Mouse (Mus musculus): ENCODE data around the gene Ube2j1. TPM values are rescaled to one million over a fixed set of nuclear protein-coding genes. Genes with fewer than 3 reads are reported as not detected.

Ube2j1 gene
- polyA plus RNA-seq (2014; fragmentation: Nextera tagmentation; extraction: Ambion mirVana), result 38.2 and 45.5 TPM in 2 replicates

DNA sequence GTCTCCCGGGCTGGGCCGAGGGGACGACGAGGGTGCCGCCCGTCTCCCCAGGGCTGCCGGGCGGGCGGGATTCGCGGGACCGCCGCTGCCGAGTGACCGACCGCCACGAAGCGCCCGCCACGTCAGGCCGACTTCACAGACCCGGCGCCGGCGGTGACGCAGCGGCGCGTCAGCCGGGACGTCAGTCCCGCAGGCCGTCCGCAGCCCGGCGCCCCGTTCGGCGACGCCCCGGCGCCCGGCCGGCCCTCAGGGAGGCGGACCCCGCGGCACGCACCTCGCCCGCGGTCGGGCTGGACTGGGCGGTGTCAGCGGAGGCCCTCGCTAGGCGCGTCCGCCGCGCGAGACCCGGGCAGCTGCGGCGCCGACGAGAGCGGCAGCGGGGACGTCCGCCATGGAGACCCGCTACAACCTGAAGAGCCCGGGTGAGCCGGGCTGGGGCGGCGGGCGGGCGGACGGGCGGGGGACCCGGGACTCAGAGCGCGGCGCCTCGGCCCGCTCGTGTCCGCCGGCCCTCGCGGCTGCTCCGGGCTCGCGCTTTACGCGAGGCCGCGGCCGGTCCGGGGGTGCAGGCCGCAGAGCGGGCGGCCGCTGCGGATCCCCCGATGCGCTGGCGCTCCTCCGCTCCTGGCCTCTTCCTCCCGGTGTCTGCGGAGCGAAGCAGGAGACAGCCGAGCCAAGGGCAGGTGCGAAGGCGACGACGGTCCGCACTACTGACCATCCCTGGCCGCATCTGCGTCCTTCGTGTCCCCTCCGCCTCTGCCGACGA is at the start of gene Ube2j1:
Ube2j1 (plus strand) TSS at position 222 of the 766 bp plus-strand sequence.
- Histone ChIP-seq H3K4me1 (ENCODE audit: control insufficient read depth, insufficient read depth, low read length) (peaks cover 2% of the 10 kb centered on the region; the same call in 1 of the 2 replicates), H3K9ac (replicated peaks; ENCODE audit: low read depth, low read length) (peak within 1 kb of the TSS; percentile 88), H3K9me3 (ENCODE audit: control insufficient read depth, low read depth, low read length) (peaks cover 4% of the 10 kb centered on the region; the same call in 1 of the 2 replicates), H3K4me3 (ENCODE audit: low read depth, low read length) (peak within 1 kb of the TSS; percentile 84), H3K36me3 (ENCODE audit: control insufficient read depth, insufficient read depth, low read length) (0 out of 2 replicates have a peak, but pooled peaks cover 3% of the 10 kb centered on the region), H3K4me2 (replicated peaks; ENCODE audit: low read depth, low read length) (peak within 1 kb of the TSS; percentile 69), H3K27ac (ENCODE audit: low read length) (peak within 1 kb of the TSS; percentile 94), H3K27me3 (ENCODE audit: control insufficient read depth, insufficient read depth, low read length) (no peaks in the 10 kb centered on the region)
- ATAC-seq (ENCODE audit: insufficient number of reproducible peaks, insufficient read depth, low FRiP score, low read depth), result peak; percentile 98
- WGBS, result under 1% methylated on average over 83 of the region's 123 CpGs

GRCm38 (mm10) chr4:32981617-32982016 is 49.6 kb upstream of the Ube2j1 start:
- Histone ChIP-seq H3K4me2 (replicated peaks; ENCODE audit: low read depth, low read length) (no peak overlapping the region), H3K36me3 (ENCODE audit: control insufficient read depth, insufficient read depth, low read length) (no peaks in the 10 kb centered on the region), H3K4me3 (ENCODE audit: low read depth, low read length) (no peak overlapping the region), H3K27me3 (ENCODE audit: control insufficient read depth, insufficient read depth, low read length) (no peaks in the 10 kb centered on the region; the same call in 1 of the 2 replicates), H3K9ac (replicated peaks; ENCODE audit: low read depth, low read length) (no peak overlapping the region), H3K27ac (ENCODE audit: low read length) (no peak overlapping the region), H3K9me3 (ENCODE audit: control insufficient read depth, low read depth, low read length) (no peaks in the 10 kb centered on the region), H3K4me1 (ENCODE audit: control insufficient read depth, insufficient read depth, low read length) (peaks cover 6% of the 10 kb centered on the region; the same call in 1 of the 2 replicates)
- no peak for ATAC-seq (ENCODE audit: insufficient number of reproducible peaks, insufficient read depth, low FRiP score, low read depth)
- WGBS, result 19% methylated on average over 5 of the region's 5 CpGs

DNA sequence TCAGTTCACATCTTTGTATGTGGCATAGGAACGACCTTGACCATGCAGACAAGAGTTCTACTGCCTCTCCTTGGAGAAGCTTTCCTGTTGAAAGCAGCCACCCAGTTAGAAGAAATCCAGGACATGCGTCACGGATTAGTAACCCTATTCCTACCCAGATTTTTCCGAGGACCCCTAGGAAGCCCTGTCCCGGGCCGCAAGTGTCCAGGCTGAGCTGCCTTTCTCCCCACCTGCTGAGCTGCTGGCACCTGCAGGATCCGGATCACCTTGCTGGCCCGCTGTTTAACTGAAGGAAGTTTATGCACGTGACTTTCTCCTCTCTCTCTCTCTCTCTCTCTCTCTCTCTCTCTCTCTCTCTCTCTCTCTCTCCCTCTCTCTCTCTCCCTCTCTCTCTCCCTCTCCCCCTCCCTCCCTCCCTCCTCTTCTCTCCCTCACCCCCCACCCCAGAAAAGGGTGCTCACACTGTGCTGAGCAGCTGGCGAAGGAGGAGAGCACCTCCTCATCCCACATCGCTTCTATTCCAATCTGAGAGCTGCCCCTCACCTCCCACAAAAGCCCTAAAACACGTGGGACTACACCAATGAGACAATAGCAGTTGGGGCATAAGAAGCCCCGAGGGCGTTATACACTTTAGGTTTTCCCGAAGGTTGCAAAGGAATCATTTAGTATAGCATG is 49.0 kb upstream of the Ube2j1 start:
- Histone ChIP-seq H3K36me3 (ENCODE audit: control insufficient read depth, insufficient read depth, low read length) (no peaks in the 10 kb centered on the region), H3K27me3 (ENCODE audit: control insufficient read depth, insufficient read depth, low read length) (no peaks in the 10 kb centered on the region; the same call in 1 of the 2 replicates), H3K4me1 (ENCODE audit: control insufficient read depth, insufficient read depth, low read length) (peaks cover 6% of the 10 kb centered on the region; the same call in 1 of the 2 replicates), H3K27ac (ENCODE audit: low read length) (no peak overlapping the region), H3K9me3 (ENCODE audit: control insufficient read depth, low read depth, low read length) (no peaks in the 10 kb centered on the region), H3K9ac (replicated peaks; ENCODE audit: low read depth, low read length) (no peak overlapping the region), H3K4me2 (replicated peaks; ENCODE audit: low read depth, low read length) (peak overlapping the region; percentile 97), H3K4me3 (ENCODE audit: low read depth, low read length) (peak overlapping the region; percentile 62)
- ATAC-seq (ENCODE audit: insufficient number of reproducible peaks, insufficient read depth, low FRiP score, low read depth), result peak; percentile 42; the same call in 1 of the 2 replicates
- 2% methylated on average over 15 of the region's 15 CpGs for WGBS

- no peaks in the 10 kb centered on the region for H3K36me3 ChIP-seq (ENCODE audit: control insufficient read depth, insufficient read depth, low read length)
- no peak within 1 kb of the TSS; the same call in 1 of the 2 replicates for H3K27ac ChIP-seq (ENCODE audit: low read length)
- peak; percentile 55 for ATAC-seq (ENCODE audit: insufficient number of reproducible peaks, insufficient read depth, low FRiP score, low read depth)
- no peaks in the 10 kb centered on the region for H3K9me3 ChIP-seq (ENCODE audit: control insufficient read depth, low read depth, low read length)
- no peaks in the 10 kb centered on the region; the same call in 1 of the 2 replicates for H3K27me3 ChIP-seq (ENCODE audit: control insufficient read depth, insufficient read depth, low read length)
- H3K4me1 ChIP-seq (ENCODE audit: control insufficient read depth, insufficient read depth, low read length), result peaks cover 6% of the 10 kb centered on the region; the same call in 1 of the 2 replicates
- peak within 1 kb of the TSS; percentile 97 for H3K4me2 ChIP-seq (replicated peaks; ENCODE audit: low read depth, low read length)
- H3K9ac ChIP-seq (replicated peaks; ENCODE audit: low read depth, low read length), result peak within 1 kb of the TSS; percentile 43
- peak within 1 kb of the TSS; percentile 62 for H3K4me3 ChIP-seq (ENCODE audit: low read depth, low read length)
- 2% methylated on average over 17 of the region's 18 CpGs for WGBS
Observed at GRCm38 (mm10) chr4:32982716-32983175, 48.5 kb upstream of the Ube2j1 start, which contains the start of gene Rragd. TSS of gene Rragd (plus strand) at chr4:32983037.

- under 1% methylated on average over 85 of the region's 94 CpGs for WGBS
- Histone ChIP-seq H3K36me3 (ENCODE audit: control insufficient read depth, insufficient read depth, low read length) (no peaks in the 10 kb centered on the region), H3K9ac (replicated peaks; ENCODE audit: low read depth, low read length) (peak overlapping the region; percentile 43), H3K27ac (ENCODE audit: low read length) (no peak overlapping the region; the same call in 1 of the 2 replicates), H3K4me3 (ENCODE audit: low read depth, low read length) (peak overlapping the region; percentile 62), H3K4me2 (replicated peaks; ENCODE audit: low read depth, low read length) (peak overlapping the region; percentile 97), H3K4me1 (ENCODE audit: control insufficient read depth, insufficient read depth, low read length) (peaks cover 6% of the 10 kb centered on the region; the same call in 1 of the 2 replicates), H3K27me3 (ENCODE audit: control insufficient read depth, insufficient read depth, low read length) (no peaks in the 10 kb centered on the region; the same call in 1 of the 2 replicates), H3K9me3 (ENCODE audit: control insufficient read depth, low read depth, low read length) (no peaks in the 10 kb centered on the region)
- ATAC-seq (ENCODE audit: insufficient number of reproducible peaks, insufficient read depth, low FRiP score, low read depth), result peak; percentile 63; the same call in 1 of the 2 replicates
Observed at GRCm38 (mm10) chr4:32983176-32984155, 47.8 kb upstream of the Ube2j1 start.

DNA sequence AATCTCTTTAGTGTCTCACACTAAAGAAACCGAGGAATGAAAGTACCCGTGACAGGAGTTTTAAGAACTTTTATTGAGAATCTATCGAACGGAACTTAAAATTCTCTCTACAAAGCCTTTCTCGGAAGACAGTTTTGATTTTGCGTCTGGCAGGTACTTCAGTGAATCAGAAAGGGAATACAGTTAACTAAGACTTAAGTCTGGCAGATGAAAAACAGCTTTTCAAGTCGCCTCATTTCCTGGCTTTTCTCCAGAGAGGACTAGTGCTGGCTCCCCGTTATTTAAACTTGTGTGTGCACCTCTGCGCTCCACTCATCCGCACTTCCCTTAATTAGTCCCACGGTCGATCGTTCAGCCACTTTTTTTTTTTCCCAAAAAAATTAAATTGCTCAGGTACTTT is 47.0 kb upstream of the Ube2j1 start:
- Histone ChIP-seq H3K27me3 (ENCODE audit: control insufficient read depth, insufficient read depth, low read length) (no peaks in the 10 kb centered on the region; the same call in 1 of the 2 replicates), H3K4me2 (replicated peaks; ENCODE audit: low read depth, low read length) (peak overlapping the region; percentile 97), H3K9ac (replicated peaks; ENCODE audit: low read depth, low read length) (peak overlapping the region; percentile 43), H3K36me3 (ENCODE audit: control insufficient read depth, insufficient read depth, low read length) (no peaks in the 10 kb centered on the region), H3K9me3 (ENCODE audit: control insufficient read depth, low read depth, low read length) (no peaks in the 10 kb centered on the region), H3K4me3 (ENCODE audit: low read depth, low read length) (peak overlapping the region; percentile 62), H3K27ac (ENCODE audit: low read length) (no peak overlapping the region; the same call in 1 of the 2 replicates), H3K4me1 (ENCODE audit: control insufficient read depth, insufficient read depth, low read length) (peaks cover 6% of the 10 kb centered on the region; the same call in 1 of the 2 replicates)
- no peak for ATAC-seq (ENCODE audit: insufficient number of reproducible peaks, insufficient read depth, low FRiP score, low read depth)
- under 1% methylated on average over 13 of the region's 13 CpGs for WGBS

GRCm38 (mm10) chr4:32984801-32985675 is 46.2 kb upstream of the Ube2j1 start:
- ATAC-seq (ENCODE audit: insufficient number of reproducible peaks, insufficient read depth, low FRiP score, low read depth), result no peak
- Histone ChIP-seq H3K36me3 (ENCODE audit: control insufficient read depth, insufficient read depth, low read length) (no peaks in the 10 kb centered on the region), H3K9ac (replicated peaks; ENCODE audit: low read depth, low read length) (no peak overlapping the region), H3K27ac (ENCODE audit: low read length) (peak overlapping the region; percentile 27; the same call in 1 of the 2 replicates), H3K27me3 (ENCODE audit: control insufficient read depth, insufficient read depth, low read length) (no peaks in the 10 kb centered on the region; the same call in 1 of the 2 replicates), H3K4me2 (replicated peaks; ENCODE audit: low read depth, low read length) (peak overlapping the region; percentile 97), H3K4me3 (ENCODE audit: low read depth, low read length) (peak overlapping the region; percentile 62; the same call in 1 of the 2 replicates), H3K9me3 (ENCODE audit: control insufficient read depth, low read depth, low read length) (no peaks in the 10 kb centered on the region), H3K4me1 (ENCODE audit: control insufficient read depth, insufficient read depth, low read length) (peaks cover 6% of the 10 kb centered on the region; the same call in 1 of the 2 replicates)
- 17% methylated on average over 13 of the region's 13 CpGs for WGBS
